Mouse (Mus musculus) heart, postnatal 0 days (tissue): ENCODE data around the gene Dync1h1. TPM values are rescaled to one million over a fixed set of nuclear protein-coding genes. Genes with fewer than 3 reads are reported as not detected.
A peak's percentile ranks its signal among the peaks of the same experiment; 100 is the strongest.

Experiments
- ATAC-seq: fragments of 200-750 bp; cut with Nextera tagmentation; 2 replicates; pipeline ENCODE4 v1.8.0; 2017; ENCODE audit warnings: low read depth, moderate number of reproducible peaks, moderate library complexity; ENCODE audit not compliant: insufficient read depth
- DNase-seq: peaks from one replicate; pipeline ENCODE4 v3.0.0-alpha.2; 2016; ENCODE audit warnings: low spot score
- H3K27ac ChIP-seq: fragments of 300-500 bp; sonication (generic); 2 replicates; pipeline ENCODE4 v1.5.1; 2014; ENCODE audit warnings: low read depth, mild to moderate bottlenecking
- H3K27me3 ChIP-seq: fragments of 300-500 bp; sonication (generic); 2 replicates; pipeline ENCODE4 v1.6.1; 2014; ENCODE audit warnings: low read length, mixed read lengths; ENCODE audit not compliant: control insufficient read depth, insufficient read depth
- H3K36me3 ChIP-seq: fragments of 300-500 bp; sonication (generic); replicated peaks from 2 replicates; pipeline ENCODE4 v1.6.1; 2014; ENCODE audit warnings: low read length, mixed read lengths; ENCODE audit not compliant: control insufficient read depth, insufficient read depth
- H3K4me1 ChIP-seq: fragments of 300-500 bp; sonication (generic); 2 replicates; pipeline ENCODE4 v1.6.1; 2014; ENCODE audit warnings: antibody characterized with exemption; ENCODE audit not compliant: control insufficient read depth, insufficient read depth
- H3K4me2 ChIP-seq: fragments of 300-500 bp; sonication (generic); 2 replicates; pipeline ENCODE4 v1.6.1; 2014; ENCODE audit warnings: low read depth, mild to moderate bottlenecking, low read length, moderate library complexity
- H3K4me3 ChIP-seq: fragments of 300-500 bp; sonication (generic); 2 replicates; pipeline ENCODE4 v1.5.1; 2014; ENCODE audit warnings: low read depth, low read length
- H3K9ac ChIP-seq: fragments of 300-500 bp; sonication (generic); replicated peaks from 2 replicates; pipeline ENCODE4 v1.6.1; 2014; ENCODE audit warnings: low read depth, low read length, mixed read lengths
- H3K9me3 ChIP-seq: fragments of 300-500 bp; sonication (generic); replicated peaks from 2 replicates; pipeline ENCODE4 v1.6.1; 2016; ENCODE audit warnings: low read length; ENCODE audit not compliant: control insufficient read depth
- CTCF ChIP-seq: IDR thresholded peaks from 2 replicates; pipeline ENCODE4 v1.5.1; 2016; ENCODE audit warnings: antibody characterized with exemption, control low read depth, low read depth
- EP300 ChIP-seq: IDR thresholded peaks from 2 replicates; pipeline ENCODE4 v1.6.1; 2016; ENCODE audit warnings: antibody characterized with exemption, low read depth
- WGBS: fragments of 180-500 bp; shearing (Covaris S2); extraction: QIAGEN DNeasy Blood & Tissue Kit; methylation state at CpG from one replicate; pipeline ENCODE4 v1.1.7; 2014; 5-methylcytosine and 5-hydroxymethylcytosine counted together
- polyA plus RNA-seq: library from polyadenylated mRNA; unstranded; fragments of >200 nt; fragmentation: Nextera tagmentation; extraction: Ambion mirVana; gene quantifications from 2 replicates; pipeline ENCODE4 v1.2.1, GENCODE M21; 2015
- total RNA-seq: library from RNA; depleted of rRNA; stranded (reverse); fragments of >200 nt; gene quantifications from 2 replicates; pipeline ENCODE4 v1.2.3, GENCODE M21; 2014; ENCODE audit warnings: low replicate concordance

The Dync1h1 gene
- total and polyA plus RNA-seq, 2 experiments from 2014 or later = 31.2 to 100 TPM

GRCm38 (mm10) chr12:110637507-110638114 is 36.4 kb downstream of the Dync1h1 start:
- H3K4me1 ChIP-seq = no peaks in the 10 kb centered on the region
- WGBS = 90% methylated on average over 13 of the region's 13 CpGs
- no peak for TF ChIP-seq EP300
- TF ChIP-seq CTCF = no peak
- ATAC-seq (no peak), DNase-seq (no peak)
- H3K36me3 ChIP-seq = peaks cover 100% of the 10 kb centered on the region
- no peak overlapping the region for H3K4me2 ChIP-seq
- no peaks in the 10 kb centered on the region for H3K27me3 ChIP-seq
- no peaks in the 10 kb centered on the region for H3K9me3 ChIP-seq
- no peak overlapping the region for H3K27ac ChIP-seq
- no peak overlapping the region for H3K9ac ChIP-seq
- no peak overlapping the region for H3K4me3 ChIP-seq

- Histone ChIP-seq H3K9me3 (no peaks in the 10 kb centered on the region), H3K4me2 (no peak overlapping the region), H3K4me1 (no peaks in the 10 kb centered on the region), H3K27me3 (no peaks in the 10 kb centered on the region), H3K9ac (no peak overlapping the region), H3K4me3 (no peak overlapping the region), H3K36me3 (peaks cover 92% of the 10 kb centered on the region), H3K27ac (no peak overlapping the region)
- 72% methylated on average over 8 of the region's 8 CpGs for WGBS
- 0 out of 2 replicates have a peak, but pooled peaks have one; percentile 10 for TF ChIP-seq CTCF
- TF ChIP-seq EP300 = no peak
- no peak for ATAC-seq
- no peak for DNase-seq
Measured at GRCm38 (mm10) chr12:110650241-110650641, 49.0 kb downstream of the Dync1h1 start.

- TF ChIP-seq CTCF (no peak), EP300 (no peak)
- Histone ChIP-seq H3K9me3 (no peaks in the 10 kb centered on the region), H3K4me2 (no peak overlapping the region), H3K4me3 (no peak overlapping the region), H3K27ac (no peak overlapping the region), H3K9ac (no peak overlapping the region), H3K4me1 (no peaks in the 10 kb centered on the region), H3K36me3 (peaks cover 95% of the 10 kb centered on the region), H3K27me3 (no peaks in the 10 kb centered on the region)
- DNase-seq (no peak), ATAC-seq (no peak)
- 95% methylated on average over 17 of the region's 17 CpGs for WGBS
Measured at GRCm38 (mm10) chr12:110651464-110651863, 50.2 kb downstream of the Dync1h1 start.

GRCm38 (mm10) chr12:110661746-110662145 is 60.5 kb downstream of the Dync1h1 start:
- Histone ChIP-seq H3K27ac (no peak overlapping the region), H3K4me1 (no peaks in the 10 kb centered on the region), H3K9me3 (no peaks in the 10 kb centered on the region), H3K4me2 (no peak overlapping the region), H3K27me3 (no peaks in the 10 kb centered on the region), H3K36me3 (peaks cover 100% of the 10 kb centered on the region), H3K4me3 (no peak overlapping the region), H3K9ac (no peak overlapping the region)
- 94% methylated on average over 14 of the region's 14 CpGs for WGBS
- no peak for DNase-seq
- TF ChIP-seq EP300 (no peak), CTCF (no peak)
- ATAC-seq = no peak

- H3K9ac ChIP-seq = no peak overlapping the region
- H3K4me3 ChIP-seq = no peak overlapping the region
- H3K27ac ChIP-seq = no peak overlapping the region
- peak; percentile 45; the same call in 1 of the 2 replicates for ATAC-seq
- no peak for DNase-seq
- H3K4me2 ChIP-seq = no peak overlapping the region
- H3K36me3 ChIP-seq = peaks cover 67% of the 10 kb centered on the region
- no peaks in the 10 kb centered on the region for H3K9me3 ChIP-seq
- TF ChIP-seq EP300 (no peak), CTCF (no peak; the same call in 1 of the 2 replicates)
- H3K4me1 ChIP-seq = no peaks in the 10 kb centered on the region
- H3K27me3 ChIP-seq = no peaks in the 10 kb centered on the region
- WGBS = 73% methylated on average over 13 of the region's 13 CpGs
Measured at GRCm38 (mm10) chr12:110667466-110668077, 66.3 kb downstream of the Dync1h1 start.
